Mouse (Mus musculus) ES-CJ7 (cell line): ENCODE results near the gene Shank2.
A peak's percentile ranks its signal among the peaks of the same experiment; 100 is the strongest.

Experiments used
- DNase-seq: peaks from one replicate; pipeline ENCODE4 v3.0.0; 2011; ENCODE audit warnings: low read depth, low spot score

The Shank2 gene

DNA sequence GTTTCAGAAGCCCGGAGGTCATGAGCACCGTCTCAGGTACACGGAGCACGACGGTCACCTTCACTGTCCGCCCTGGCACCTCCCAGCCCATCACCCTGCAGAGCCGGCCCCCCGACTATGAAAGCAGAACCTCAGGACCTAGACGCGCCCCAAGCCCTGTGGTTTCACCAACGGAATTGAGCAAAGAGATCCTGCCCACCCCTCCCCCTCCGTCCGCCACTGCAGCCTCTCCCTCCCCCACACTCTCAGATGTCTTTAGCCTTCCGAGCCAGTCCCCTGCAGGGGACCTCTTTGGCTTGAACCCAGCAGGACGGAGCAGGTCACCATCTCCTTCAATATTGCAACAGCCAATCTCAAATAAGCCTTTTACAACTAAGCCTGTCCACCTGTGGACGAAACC, 418.8 kb downstream of the Shank2 start:
- DNase-seq, result no peak

DNA sequence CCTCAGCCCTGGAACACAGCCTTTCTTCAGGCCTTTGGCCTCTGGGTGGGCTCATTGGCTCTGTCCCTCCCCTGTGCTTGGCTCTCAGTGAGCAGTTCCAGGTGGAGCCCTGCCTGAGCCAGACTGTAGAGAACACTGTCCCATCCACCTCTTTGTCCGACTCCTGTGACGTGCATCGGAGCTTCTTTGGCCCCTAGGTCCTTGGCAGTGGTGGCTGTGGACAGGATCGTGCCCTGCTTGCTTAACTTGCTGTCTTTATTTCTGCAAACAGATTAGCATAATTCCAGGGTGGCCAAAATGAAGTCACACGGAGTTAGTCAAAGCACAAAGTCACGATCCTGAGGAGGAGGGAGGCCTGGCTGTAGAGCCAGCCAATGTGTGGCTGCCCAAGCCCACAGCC, 419.8 kb downstream of the Shank2 start:
- DNase-seq, result no peak

- DNase-seq, result peak; percentile 17
These were observed 424.2 kb downstream of the Shank2 start for GRCm38 (mm10) chr7:144425953-144426352.

DNA sequence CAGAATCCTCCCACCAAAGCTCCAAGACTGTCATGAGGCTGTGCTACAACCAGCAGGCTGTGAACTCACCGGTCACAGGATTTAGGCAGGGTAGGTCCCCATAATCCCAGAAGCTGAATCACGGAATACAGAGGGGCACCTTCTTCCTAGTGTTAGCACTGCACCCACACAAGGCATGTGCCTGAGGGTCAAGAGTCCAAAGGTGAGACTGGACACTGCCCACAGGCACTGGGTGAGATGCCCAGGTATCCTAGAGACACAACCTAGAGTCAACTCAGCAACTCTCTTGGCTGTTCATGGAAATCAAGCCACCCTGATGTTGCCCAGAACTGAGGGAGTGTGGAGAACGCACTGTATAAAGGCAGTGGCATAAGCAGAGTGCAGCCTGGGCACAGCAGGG, 424.9 kb downstream of the Shank2 start:
- no peak for DNase-seq

DNA sequence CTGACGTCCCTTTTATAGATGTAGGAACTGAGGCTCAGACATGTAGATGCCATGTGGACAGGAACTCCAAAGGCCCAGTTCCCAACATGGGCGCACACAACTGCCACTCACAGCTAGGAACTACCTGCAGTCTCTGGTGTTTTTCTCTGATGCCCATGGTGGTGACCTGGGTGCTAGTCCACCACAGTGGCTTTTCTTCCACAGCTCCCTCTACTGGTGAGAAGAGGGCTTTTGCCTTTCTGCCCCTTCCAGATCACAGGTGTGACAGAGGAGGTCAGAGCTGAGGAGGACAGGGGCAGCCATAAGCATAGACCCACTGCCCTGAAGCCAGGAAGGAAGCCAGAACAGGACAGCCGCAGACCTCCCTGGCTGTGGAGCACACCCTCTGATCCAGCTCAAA, 425.7 kb downstream of the Shank2 start:
- peak; percentile 19 for DNase-seq

GRCm38 (mm10) chr7:144432920-144433319, 431.2 kb downstream of the Shank2 start:
- no peak for DNase-seq

DNA sequence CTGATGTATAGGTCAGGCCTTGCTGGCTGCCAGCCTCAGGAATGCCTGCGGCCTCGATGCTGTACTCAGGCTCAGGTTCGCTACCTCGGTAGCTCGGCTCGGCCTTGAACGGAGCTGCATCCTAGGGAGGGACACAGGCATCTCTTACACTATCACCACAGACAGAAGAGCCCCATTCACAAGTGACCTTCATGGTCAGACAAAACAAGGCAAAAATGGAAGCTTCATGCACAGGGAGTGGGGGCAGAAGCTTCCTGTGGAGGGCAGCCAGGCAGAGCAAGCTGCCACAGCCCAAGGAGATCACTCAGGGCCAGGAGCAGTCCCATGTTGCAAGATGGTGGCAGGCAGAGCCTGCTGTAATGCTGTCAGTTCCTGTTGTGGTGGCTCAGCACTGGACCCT, 437.1 kb downstream of the Shank2 start:
- no peak for DNase-seq

- DNase-seq, result no peak
These were observed 439.7 kb downstream of the Shank2 start for GRCm38 (mm10) chr7:144441466-144441865.

GRCm38 (mm10) chr7:144441976-144442375, 440.2 kb downstream of the Shank2 start:
- DNase-seq, result no peak

GRCm38 (mm10) chr7:144444788-144445187, 443.1 kb downstream of the Shank2 start:
- DNase-seq, result no peak

GRCm38 (mm10) chr7:144447146-144447545, 445.4 kb downstream of the Shank2 start:
- DNase-seq, result no peak

- DNase-seq, result no peak
These were observed 446.5 kb downstream of the Shank2 start for GRCm38 (mm10) chr7:144448186-144448585.

DNA sequence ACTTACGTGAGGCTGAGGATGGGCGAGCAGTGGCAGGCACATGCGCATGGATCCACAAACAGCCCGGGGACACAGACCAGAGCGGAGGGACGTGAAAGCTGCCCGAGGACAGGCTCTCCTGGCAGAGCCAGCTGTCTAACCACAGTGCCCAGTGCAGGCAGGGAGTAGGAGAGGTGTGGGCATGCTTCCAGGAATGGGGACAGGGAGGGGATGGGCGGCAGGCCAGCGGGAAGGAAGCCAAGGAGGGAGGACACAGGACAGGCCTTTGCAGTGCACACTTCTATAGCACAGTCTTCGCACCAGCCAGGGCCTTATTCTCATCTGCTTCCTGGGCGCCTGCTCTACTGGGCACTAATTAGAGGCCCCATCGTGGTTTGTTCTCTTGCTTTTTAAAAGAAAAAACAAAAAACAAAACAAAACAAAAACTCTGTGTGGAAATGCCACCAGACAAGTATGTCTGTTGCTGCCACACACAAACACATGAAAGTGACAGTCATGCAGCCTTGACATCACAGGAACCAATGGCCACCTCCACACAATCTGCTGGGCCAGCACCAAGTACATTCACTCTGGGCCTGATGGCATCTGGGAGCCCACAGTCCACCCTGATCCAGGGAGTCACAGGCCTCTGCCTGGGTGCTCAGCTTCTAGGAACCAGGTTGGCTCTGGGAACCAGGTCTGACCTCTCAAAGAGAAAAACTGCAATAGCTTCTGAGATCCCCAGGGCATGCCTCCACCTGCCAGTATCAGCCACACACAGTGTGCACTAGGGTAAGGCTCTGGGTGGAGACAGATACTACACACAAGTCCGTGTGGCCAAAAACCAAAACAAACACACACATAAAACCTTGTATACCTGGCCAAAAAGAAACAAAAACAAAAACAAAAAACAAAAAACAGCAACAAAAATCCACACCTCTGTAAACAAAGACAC, 448.2 kb downstream of the Shank2 start:
- no peak for DNase-seq

DNA sequence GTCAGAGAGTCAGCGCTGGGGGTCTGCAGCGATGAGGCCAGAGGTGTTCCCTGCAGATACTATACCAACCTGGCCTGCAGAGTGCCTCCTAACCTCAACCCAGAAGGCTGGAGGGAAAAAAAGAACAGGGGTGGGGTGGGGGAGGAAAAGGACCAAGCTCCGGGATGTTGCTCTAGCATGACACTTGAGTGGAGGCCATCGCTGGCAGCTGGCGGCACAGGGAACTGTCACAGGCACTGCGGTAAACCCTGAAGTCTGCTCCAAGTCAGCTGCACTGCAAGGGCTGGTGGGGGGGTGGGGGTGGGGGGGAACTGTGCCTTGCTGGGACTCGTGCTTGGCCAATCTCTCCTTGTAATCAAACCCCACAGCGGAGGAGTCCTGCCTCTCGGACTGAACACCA, 448.9 kb downstream of the Shank2 start:
- no peak for DNase-seq

- DNase-seq, result no peak
These were observed 457.2 kb downstream of the Shank2 start for GRCm38 (mm10) chr7:144458881-144459280.

- DNase-seq, result no peak
These were observed 459.6 kb downstream of the Shank2 start for GRCm38 (mm10) chr7:144461246-144461902.

DNA sequence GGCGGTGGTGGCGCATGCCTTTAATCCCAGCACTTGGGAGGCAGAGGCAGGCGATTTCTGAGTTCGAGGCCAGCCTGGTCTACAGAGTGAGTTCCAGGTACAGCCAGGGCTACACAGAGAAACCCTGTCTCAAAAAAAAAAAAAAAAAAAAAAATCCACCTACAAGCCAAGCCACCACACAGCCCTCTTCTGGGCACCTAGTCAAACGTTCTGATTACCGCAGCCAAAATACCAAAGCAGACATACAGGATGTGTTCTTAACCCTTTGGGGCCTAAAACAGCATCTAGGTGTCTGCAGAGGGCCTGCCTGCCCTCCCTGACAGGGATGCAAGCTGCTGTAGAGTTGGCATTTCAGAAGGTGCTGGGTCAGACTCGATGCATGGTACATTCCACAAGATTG, 460.8 kb downstream of the Shank2 start:
- DNase-seq, result no peak

DNA sequence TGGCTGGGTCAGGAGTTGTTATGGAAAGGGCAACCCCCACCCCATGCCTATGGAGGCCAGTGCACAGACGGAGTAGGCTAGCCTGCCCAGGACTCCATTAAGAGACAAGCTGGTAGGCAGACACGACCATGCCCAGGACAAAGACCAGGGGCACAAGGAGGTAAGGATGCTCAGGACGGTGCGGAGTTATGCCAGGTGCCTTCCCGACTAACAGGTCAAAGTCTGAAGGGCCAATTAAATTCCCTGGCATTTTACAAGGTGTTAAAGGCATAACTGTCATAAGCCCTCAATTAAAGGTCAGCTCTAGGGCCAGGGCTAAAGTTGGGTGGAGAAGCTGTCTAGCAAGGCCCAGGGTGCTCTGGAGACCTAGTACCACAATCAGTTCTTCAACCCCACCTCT, 467.0 kb downstream of the Shank2 start:
- DNase-seq, result no peak

DNA sequence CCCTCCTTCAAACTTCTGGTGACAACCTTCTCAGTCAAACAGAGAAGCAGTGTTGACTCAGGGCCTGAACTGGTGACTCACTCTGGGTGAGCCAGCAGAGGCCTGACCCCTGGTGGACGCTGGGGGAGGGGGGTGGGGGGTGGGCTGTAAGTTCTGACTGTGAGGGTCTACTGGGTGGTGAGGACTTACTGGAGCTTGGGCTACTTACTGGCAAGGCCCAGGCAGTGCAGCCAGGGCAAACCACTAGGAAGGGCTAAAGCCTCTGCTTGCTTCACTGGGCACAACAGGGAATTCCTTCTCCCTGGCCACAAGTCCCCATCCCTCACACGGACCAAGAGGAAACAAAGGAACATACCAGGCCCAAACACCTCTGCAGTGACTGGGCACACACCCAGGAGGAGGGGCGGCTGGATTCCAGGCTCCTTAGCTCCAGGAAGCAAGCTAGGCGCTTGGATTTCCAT, 467.5 kb downstream of the Shank2 start:
- no peak for DNase-seq

- peak; percentile 40 for DNase-seq
These were observed 468.3 kb downstream of the Shank2 start for GRCm38 (mm10) chr7:144469908-144470544.

DNA sequence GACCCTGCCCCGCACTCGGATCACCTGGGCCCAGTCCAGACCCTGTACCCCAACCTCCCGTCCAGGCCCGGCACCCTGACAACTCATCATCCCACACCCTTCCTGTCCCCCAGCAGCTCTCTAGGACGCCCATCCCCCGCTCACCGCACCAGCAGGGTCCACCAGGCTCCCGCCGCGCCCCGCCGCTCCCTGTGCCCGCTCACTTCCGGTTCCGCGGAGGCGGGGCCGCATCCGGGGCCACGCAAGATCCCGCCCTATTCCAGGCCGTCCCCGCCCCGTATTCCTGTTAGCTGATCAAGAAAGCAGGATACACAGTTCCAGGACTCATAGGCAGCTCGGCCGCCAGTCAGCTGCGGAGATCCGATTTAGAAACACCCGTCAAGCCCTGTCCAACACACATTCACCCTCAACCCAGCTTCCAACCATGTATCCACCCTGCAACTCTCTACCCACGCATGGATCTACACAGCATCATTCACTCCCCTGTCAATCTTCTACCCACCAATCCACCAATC, 468.9 kb downstream of the Shank2 start, which contains the start of gene Cttn:
TSS of gene Cttn (minus strand) at position 465 of the 515 bp plus-strand sequence.
- DNase-seq, result peak; percentile 82

GRCm38 (mm10) chr7:144471103-144471502, 469.4 kb downstream of the Shank2 start:
- no peak for DNase-seq
